Mouse (Mus musculus) urinary bladder, postnatal 36 days (tissue): ENCODE measurements around the gene Zg16.

Experiments used
- DNase-seq, 2 experiments: peaks; one replicate each; pipeline ENCODE4 v3.0.0; 2022; ENCODE audit warnings: low spot score in 2 of 2, mixed read lengths in 1 of 2

Gene Zg16

GRCm38 (mm10) chr7:127007313-127008024, 79.7 kb downstream of the Zg16 start:
- no peak for DNase-seq

- no peak for DNase-seq
These were observed 82.8 kb downstream of the Zg16 start for GRCm38 (mm10) chr7:127004122-127004875.

- DNase-seq: no peak
These were observed 83.5 kb downstream of the Zg16 start for GRCm38 (mm10) chr7:127003620-127004019.
